9 mouse cellular contexts compared by ENCODE assay signal in the genomic region with DNA sequence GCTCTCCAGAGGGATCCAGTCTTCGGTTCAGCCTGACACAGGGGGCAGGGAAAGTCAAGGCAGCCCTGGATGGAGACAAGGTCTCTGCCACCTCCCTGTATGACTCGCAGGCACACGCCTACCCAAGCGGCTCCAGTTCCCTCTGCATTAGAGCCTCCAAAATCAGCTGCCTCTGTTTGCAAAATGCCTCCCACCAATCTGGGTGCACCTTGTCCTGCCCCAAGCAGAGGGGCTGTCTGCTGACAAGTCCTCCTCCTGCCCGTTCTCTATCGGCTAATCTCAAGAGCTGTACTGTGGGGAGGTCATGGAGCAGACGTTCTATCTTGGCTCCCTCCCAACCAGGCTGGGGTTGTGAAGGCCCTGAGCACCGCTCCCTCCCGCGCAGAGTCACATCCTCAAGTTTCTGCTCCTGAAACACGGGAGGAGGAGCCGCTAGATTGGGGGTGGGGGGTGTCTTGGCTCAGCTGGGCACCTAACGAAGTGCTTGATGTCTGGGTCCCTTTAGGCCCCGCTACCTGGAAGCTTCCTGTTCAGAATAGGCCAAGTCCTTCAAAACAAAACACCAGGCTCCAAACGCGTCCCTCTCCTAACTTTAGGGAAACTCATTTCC. TPM values are rescaled to one million over a fixed set of nuclear protein-coding genes. Genes with fewer than 3 reads are reported as not detected.
DNase-seq lines count a peak whose midpoint lies in the region; ATAC-seq and TF ChIP-seq lines count a peak whose summit lies in the region.
"Had no signal": no experiment of that assay in that cellular context is flagged by ENCODE, and none has a peak within 500 bp of the region (broad histone marks: within the 10 kb centered on the region; RNA-seq: fewer than 3 reads in every experiment).

No protein-coding gene starts in this region.

- peak; percentile 12 for ATAC-seq in CD4-positive, CD25-positive, alpha-beta regulatory T cell, adult 4 months
- no peak for ATAC-seq in forebrain, postnatal 0 days
- peak; percentile 8; the same call in 1 of the 2 replicates for ATAC-seq in intestine, embryonic 16.5 days
- peak; percentile 49 for ATAC-seq in liver, embryonic 13.5 days (ENCODE audit: low read depth)
- no peak for ATAC-seq in neural tube, embryonic 11.5 days (ENCODE audit: insufficient read depth, low FRiP score, low TSS enrichment)

- H3K4me2 ChIP-seq in forebrain, postnatal 0 days (ENCODE audit: low read depth), result peak overlapping the region; percentile 89
- H3K4me2 ChIP-seq in intestine, embryonic 16.5 days (ENCODE audit: low read depth, low read length), result peak overlapping the region; percentile 85
- H3K4me2 ChIP-seq in liver, embryonic 13.5 days, result peak overlapping the region; percentile 92
- H3K4me2 ChIP-seq in neural tube, embryonic 11.5 days (ENCODE audit: low read depth), result peak overlapping the region; percentile 94

- 13% methylated on average over 16 of the region's 16 CpGs for WGBS in forebrain, postnatal 0 days
- 7% methylated on average over 16 of the region's 16 CpGs for WGBS in intestine, embryonic 16.5 days
- 4% methylated on average over 16 of the region's 16 CpGs for WGBS in liver, embryonic 13.5 days (ENCODE audit: insufficient replicate concordance)
- WGBS in neural tube, embryonic 11.5 days, result 22% methylated on average over 16 of the region's 16 CpGs

- no peak for TF ChIP-seq CTCF in forebrain, postnatal 0 days (IDR thresholded peaks at IDR 0.05; ENCODE audit: low read depth)

- H3K27ac ChIP-seq in forebrain, postnatal 0 days (ENCODE audit: low read depth, low read length), result peak overlapping the region; percentile 72; the same call in 1 of the 2 replicates
- peak overlapping the region; percentile 68 for H3K27ac ChIP-seq in intestine, embryonic 16.5 days (ENCODE audit: low read length)
- peak overlapping the region; percentile 84 for H3K27ac ChIP-seq in liver, embryonic 13.5 days
- H3K27ac ChIP-seq in neural tube, embryonic 11.5 days (ENCODE audit: low read depth, low read length), result no peak overlapping the region

- H3K4me1 ChIP-seq in forebrain, postnatal 0 days (ENCODE audit: insufficient read depth), result peaks cover 16% of the 10 kb centered on the region; the same call in 1 of the 2 replicates
- peaks cover 18% of the 10 kb centered on the region for H3K4me1 ChIP-seq in intestine, embryonic 16.5 days (ENCODE audit: control insufficient read depth, insufficient read depth, low read length)
- peaks cover 42% of the 10 kb centered on the region for H3K4me1 ChIP-seq in liver, embryonic 13.5 days (replicated peaks)
- peaks cover 11% of the 10 kb centered on the region for H3K4me1 ChIP-seq in neural tube, embryonic 11.5 days (ENCODE audit: control insufficient read depth, insufficient read depth, low read length)

- peak overlapping the region; percentile 91 for H3K9ac ChIP-seq in forebrain, postnatal 0 days
- peak overlapping the region; percentile 94 for H3K9ac ChIP-seq in intestine, embryonic 16.5 days (ENCODE audit: low read depth, low read length)
- peak overlapping the region; percentile 96 for H3K9ac ChIP-seq in liver, embryonic 13.5 days
- peak overlapping the region; percentile 89 for H3K9ac ChIP-seq in neural tube, embryonic 11.5 days (ENCODE audit: low read length)

- H3K27me3 ChIP-seq in forebrain, postnatal 0 days (ENCODE audit: insufficient read depth, low read length), result no peaks in the 10 kb centered on the region
- no peaks in the 10 kb centered on the region for H3K27me3 ChIP-seq in intestine, embryonic 16.5 days (replicated peaks; ENCODE audit: control insufficient read depth, insufficient read depth, low read length)
- H3K27me3 ChIP-seq in liver, embryonic 13.5 days, result no peaks in the 10 kb centered on the region
- no peaks in the 10 kb centered on the region for H3K27me3 ChIP-seq in neural tube, embryonic 11.5 days (ENCODE audit: control insufficient read depth, insufficient read depth, low read length)

- peaks cover 43% of the 10 kb centered on the region for H3K36me3 ChIP-seq in forebrain, postnatal 0 days (ENCODE audit: insufficient read depth)
- H3K36me3 ChIP-seq in intestine, embryonic 16.5 days (ENCODE audit: control insufficient read depth, insufficient read depth, low read length), result peaks cover 11% of the 10 kb centered on the region
- H3K36me3 ChIP-seq in liver, embryonic 13.5 days, result peaks cover 48% of the 10 kb centered on the region
- peaks cover 10% of the 10 kb centered on the region for H3K36me3 ChIP-seq in neural tube, embryonic 11.5 days (ENCODE audit: control insufficient read depth, insufficient read depth, low read length)

- peak overlapping the region; percentile 93 for H3K4me3 ChIP-seq in forebrain, postnatal 0 days (ENCODE audit: low read depth, low read length)
- peak overlapping the region; percentile 98 for H3K4me3 ChIP-seq in intestine, embryonic 16.5 days (ENCODE audit: low read length)
- peak overlapping the region; percentile 99 for H3K4me3 ChIP-seq in liver, embryonic 13.5 days (replicated peaks)
- H3K4me3 ChIP-seq in neural tube, embryonic 11.5 days (ENCODE audit: low read depth, low read length), result peak overlapping the region; percentile 89

- DNase-seq in 3T3-L1 (ENCODE audit: low read depth, low spot score), result peak; percentile 70
- DNase-seq in cerebellum, adult 18-20 months, result peak; percentile 37 to 46
- DNase-seq in forebrain, postnatal 0 days, result no peak
- DNase-seq in liver, embryonic 13.5 days, result peak; percentile 35
- no peak for DNase-seq in neural tube, embryonic 11.5 days (ENCODE audit: low spot score)
- no peak for DNase-seq in yolk sac, embryonic 10.5 days (ENCODE audit: low spot score)

- H3K9me3 ChIP-seq in forebrain, postnatal 0 days (ENCODE audit: low read length), result no peaks in the 10 kb centered on the region
- H3K9me3 ChIP-seq in intestine, embryonic 16.5 days (ENCODE audit: control insufficient read depth, low read length), result no peaks in the 10 kb centered on the region
- H3K9me3 ChIP-seq in liver, embryonic 13.5 days (replicated peaks), result no peaks in the 10 kb centered on the region
- no peaks in the 10 kb centered on the region for H3K9me3 ChIP-seq in neural tube, embryonic 11.5 days (ENCODE audit: control insufficient read depth, low read length)

RNA-seq across cellular contexts. Expression of a gene that starts 0.8 kb away (rescaled TPM):
- polyA plus RNA-seq in CD4-positive, CD25-positive, alpha-beta regulatory T cell, adult 4 months (2017; shearing (Covaris generic)), result 10 to 100 TPM; 27.3 to 31.0 TPM
- total RNA-seq in forebrain, postnatal 0 days (2014; rRNA removed), result 32.1 TPM in 2 replicates
- polyA plus RNA-seq in forebrain, postnatal 0 days (2015; fragmentation: Nextera tagmentation; extraction: Ambion mirVana), result 26.2 and 26.5 TPM in 2 replicates
- polyA plus RNA-seq in intestine, embryonic 16.5 days (2015; fragmentation: Nextera tagmentation; extraction: Ambion mirVana), result 29.2 and 30.4 TPM in 2 replicates
- 12.2 and 13.7 TPM in 2 replicates for polyA plus RNA-seq in liver, embryonic 13.5 days (2015; fragmentation: Nextera tagmentation; extraction: Ambion mirVana)
- polyA plus RNA-seq in neural tube, embryonic 11.5 days (2014; fragmentation: Nextera tagmentation; extraction: Ambion mirVana), result 30.1 and 31.1 TPM in 2 replicates

RNA-seq across cellular contexts. Expression of a gene that starts 0.9 kb away (rescaled TPM):
- 10 to 100 TPM; 11.5 to 16.9 TPM for polyA plus RNA-seq in CD4-positive, CD25-positive, alpha-beta regulatory T cell, adult 4 months (2017; shearing (Covaris generic))
- 58.0 and 69.7 TPM in 2 replicates for total RNA-seq in forebrain, postnatal 0 days (2014; rRNA removed)
- 89.7 and 99.5 TPM in 2 replicates for polyA plus RNA-seq in forebrain, postnatal 0 days (2015; fragmentation: Nextera tagmentation; extraction: Ambion mirVana)
- polyA plus RNA-seq in intestine, embryonic 16.5 days (2015; fragmentation: Nextera tagmentation; extraction: Ambion mirVana), result 37.9 and 43.6 TPM in 2 replicates
- polyA plus RNA-seq in liver, embryonic 13.5 days (2015; fragmentation: Nextera tagmentation; extraction: Ambion mirVana), result 26.7 and 29.3 TPM in 2 replicates
- 62.0 and 76.9 TPM in 2 replicates for polyA plus RNA-seq in neural tube, embryonic 11.5 days (2014; fragmentation: Nextera tagmentation; extraction: Ambion mirVana)

RNA-seq across cellular contexts. Expression of a gene that starts 14.5 kb away (rescaled TPM):
- polyA plus RNA-seq in CD4-positive, CD25-positive, alpha-beta regulatory T cell, adult 4 months (2017; shearing (Covaris generic)), result 1 to 10 TPM; 2.6 to 5.2 TPM
- 0.23 TPM in 1 of 2 replicates, not detected in the other for total RNA-seq in forebrain, postnatal 0 days (2014; rRNA removed)
- polyA plus RNA-seq in forebrain, postnatal 0 days (2015; fragmentation: Nextera tagmentation; extraction: Ambion mirVana), result not detected in 2 replicates
- 0.73 and 0.83 TPM in 2 replicates for polyA plus RNA-seq in intestine, embryonic 16.5 days (2015; fragmentation: Nextera tagmentation; extraction: Ambion mirVana)
- polyA plus RNA-seq in liver, embryonic 13.5 days (2015; fragmentation: Nextera tagmentation; extraction: Ambion mirVana), result 0.20 and 0.31 TPM in 2 replicates
- not detected in 2 replicates for polyA plus RNA-seq in neural tube, embryonic 11.5 days (2014; fragmentation: Nextera tagmentation; extraction: Ambion mirVana)
- total RNA-seq: hematopoietic stem cell, adult 5-6 weeks had no signal

RNA-seq across cellular contexts. Expression of a gene that starts 31.8 kb away (rescaled TPM):
- polyA plus RNA-seq in CD4-positive, CD25-positive, alpha-beta regulatory T cell, adult 4 months (2017; shearing (Covaris generic)), result 10 to 100 TPM; 12.6 to 20.0 TPM
- 53.4 and 84.0 TPM in 2 replicates for total RNA-seq in forebrain, postnatal 0 days (2014; rRNA removed)
- polyA plus RNA-seq in forebrain, postnatal 0 days (2015; fragmentation: Nextera tagmentation; extraction: Ambion mirVana), result 66.7 and 73.9 TPM in 2 replicates
- 80.4 and 81.7 TPM in 2 replicates for polyA plus RNA-seq in intestine, embryonic 16.5 days (2015; fragmentation: Nextera tagmentation; extraction: Ambion mirVana)
- polyA plus RNA-seq in liver, embryonic 13.5 days (2015; fragmentation: Nextera tagmentation; extraction: Ambion mirVana), result 23.7 and 26.0 TPM in 2 replicates
- 53.7 and 58.5 TPM in 2 replicates for polyA plus RNA-seq in neural tube, embryonic 11.5 days (2014; fragmentation: Nextera tagmentation; extraction: Ambion mirVana)

RNA-seq across cellular contexts. Expression of a gene that starts 42.3 kb away (rescaled TPM):
- 100 to 1,000 TPM; 801 to 968 TPM for polyA plus RNA-seq in CD4-positive, CD25-positive, alpha-beta regulatory T cell, adult 4 months (2017; shearing (Covaris generic))
- 14.2 and 17.9 TPM in 2 replicates for total RNA-seq in forebrain, postnatal 0 days (2014; rRNA removed)
- polyA plus RNA-seq in forebrain, postnatal 0 days (2015; fragmentation: Nextera tagmentation; extraction: Ambion mirVana), result 37.9 and 40.6 TPM in 2 replicates
- 338 and 349 TPM in 2 replicates for polyA plus RNA-seq in intestine, embryonic 16.5 days (2015; fragmentation: Nextera tagmentation; extraction: Ambion mirVana)
- polyA plus RNA-seq in liver, embryonic 13.5 days (2015; fragmentation: Nextera tagmentation; extraction: Ambion mirVana), result 133 and 153 TPM in 2 replicates
- 52.5 and 57.7 TPM in 2 replicates for polyA plus RNA-seq in neural tube, embryonic 11.5 days (2014; fragmentation: Nextera tagmentation; extraction: Ambion mirVana)

Comparison
In these comparisons a context has a peak if more than half of its experiments do, and no peak if none do; other contexts are left out.
1. DNase-seq: peak in 3T3-L1 (single experiment), cerebellum, adult 18-20 months (2 of 2) and liver, embryonic 13.5 days (single experiment); none in forebrain, postnatal 0 days (single experiment), neural tube, embryonic 11.5 days (single experiment) and yolk sac, embryonic 10.5 days (single experiment).
2. ATAC-seq: peak in CD4-positive, CD25-positive, alpha-beta regulatory T cell, adult 4 months (single experiment), intestine, embryonic 16.5 days (single experiment) and liver, embryonic 13.5 days (single experiment); none in forebrain, postnatal 0 days (single experiment) and neural tube, embryonic 11.5 days (single experiment).
3. Peak in every context shown above with its lines, with median percentiles within 50 percentile points of each other: H3K4me2 ChIP-seq, H3K4me3 ChIP-seq and H3K9ac ChIP-seq.